Mouse (Mus musculus): ENCODE data around the gene Hcn1. TPM values are rescaled to one million over a fixed set of nuclear protein-coding genes. Genes with fewer than 3 reads are reported as not detected.

Gene Hcn1
- polyA plus RNA-seq, 1 experiment from 2014 or later: 0.04 TPM

- no peaks in the 10 kb centered on the region for H3K4me1 ChIP-seq (replicated peaks; ENCODE audit: control insufficient read depth, insufficient read depth)
- H3K36me3 ChIP-seq (ENCODE audit: control insufficient read depth, insufficient read depth, low read length): no peaks in the 10 kb centered on the region
- no peak overlapping the region for H3K9ac ChIP-seq (ENCODE audit: low read length)
- H3K27ac ChIP-seq (replicated peaks): no peak overlapping the region
- WGBS: under 1% methylated on average over 59 of the region's 62 CpGs
- ATAC-seq (ENCODE audit: low FRiP score, low TSS enrichment): 0 out of 2 replicates have a peak, but pooled peaks have one; percentile 40
- no peak for TF ChIP-seq CTCF (IDR thresholded peaks at IDR 0.05; ENCODE audit: low read depth)
- TF ChIP-seq EP300 (optimal IDR thresholded peaks at IDR 0.05): no peak
- H3K4me3 ChIP-seq (ENCODE audit: low read depth, low read length): peak overlapping the region; percentile 49
- H3K9me3 ChIP-seq (ENCODE audit: control insufficient read depth, low read length): no peaks in the 10 kb centered on the region
- peak; percentile 15 for DNase-seq (ENCODE audit: low spot score)
- H3K4me2 ChIP-seq (replicated peaks; ENCODE audit: low read depth): peak overlapping the region; percentile 81
- H3K27me3 ChIP-seq (ENCODE audit: control insufficient read depth, insufficient read depth, low read length): peaks cover 7% of the 10 kb centered on the region; the same call in 1 of the 2 replicates
Observed at GRCm38 (mm10) chr13:117602617-117603358, 668 bp downstream of the Hcn1 start.

- peaks cover 7% of the 10 kb centered on the region; the same call in 1 of the 2 replicates for H3K27me3 ChIP-seq (ENCODE audit: control insufficient read depth, insufficient read depth, low read length)
- H3K4me3 ChIP-seq (ENCODE audit: low read depth, low read length): peak overlapping the region; percentile 49; the same call in 1 of the 2 replicates
- no peak for ATAC-seq (ENCODE audit: low FRiP score, low TSS enrichment)
- WGBS: 17% methylated on average over 11 of the region's 11 CpGs
- no peaks in the 10 kb centered on the region for H3K36me3 ChIP-seq (ENCODE audit: control insufficient read depth, insufficient read depth, low read length)
- TF ChIP-seq CTCF (IDR thresholded peaks at IDR 0.05; ENCODE audit: low read depth) (no peak), EP300 (optimal IDR thresholded peaks at IDR 0.05) (no peak)
- no peaks in the 10 kb centered on the region for H3K9me3 ChIP-seq (ENCODE audit: control insufficient read depth, low read length)
- H3K4me1 ChIP-seq (replicated peaks; ENCODE audit: control insufficient read depth, insufficient read depth): no peaks in the 10 kb centered on the region
- peak overlapping the region; percentile 81; the same call in 1 of the 2 replicates for H3K4me2 ChIP-seq (replicated peaks; ENCODE audit: low read depth)
- DNase-seq (ENCODE audit: low spot score): no peak
- H3K9ac ChIP-seq (ENCODE audit: low read length): no peak overlapping the region
- no peak overlapping the region for H3K27ac ChIP-seq (replicated peaks)
Observed at GRCm38 (mm10) chr13:117603421-117603820, 1.3 kb downstream of the Hcn1 start.

- Histone ChIP-seq H3K4me2 (replicated peaks; ENCODE audit: low read depth) (0 out of 2 replicates have a peak overlapping the region, but pooled peaks have one; percentile 18), H3K27me3 (ENCODE audit: control insufficient read depth, insufficient read depth, low read length) (peaks cover 7% of the 10 kb centered on the region; the same call in 1 of the 2 replicates), H3K36me3 (ENCODE audit: control insufficient read depth, insufficient read depth, low read length) (no peaks in the 10 kb centered on the region), H3K9ac (ENCODE audit: low read length) (no peak overlapping the region), H3K4me1 (replicated peaks; ENCODE audit: control insufficient read depth, insufficient read depth) (no peaks in the 10 kb centered on the region), H3K9me3 (ENCODE audit: control insufficient read depth, low read length) (no peaks in the 10 kb centered on the region), H3K27ac (replicated peaks) (no peak overlapping the region), H3K4me3 (ENCODE audit: low read depth, low read length) (no peak overlapping the region)
- WGBS: 25% methylated on average over 7 of the region's 7 CpGs
- TF ChIP-seq CTCF (IDR thresholded peaks at IDR 0.05; ENCODE audit: low read depth) (0 out of 2 replicates have a peak, but pooled peaks have one; percentile 10), EP300 (optimal IDR thresholded peaks at IDR 0.05) (no peak)
- no peak for ATAC-seq (ENCODE audit: low FRiP score, low TSS enrichment)
- peak; percentile 41 for DNase-seq (ENCODE audit: low spot score)
Observed at GRCm38 (mm10) chr13:117604073-117604472, 2.0 kb downstream of the Hcn1 start.

- Histone ChIP-seq H3K4me3 (ENCODE audit: low read depth, low read length) (no peak overlapping the region), H3K27me3 (ENCODE audit: control insufficient read depth, insufficient read depth, low read length) (peaks cover 7% of the 10 kb centered on the region; the same call in 1 of the 2 replicates), H3K4me1 (replicated peaks; ENCODE audit: control insufficient read depth, insufficient read depth) (no peaks in the 10 kb centered on the region), H3K27ac (replicated peaks) (no peak overlapping the region), H3K9ac (ENCODE audit: low read length) (no peak overlapping the region), H3K4me2 (replicated peaks; ENCODE audit: low read depth) (no peak overlapping the region), H3K36me3 (ENCODE audit: control insufficient read depth, insufficient read depth, low read length) (no peaks in the 10 kb centered on the region), H3K9me3 (ENCODE audit: control insufficient read depth, low read length) (no peaks in the 10 kb centered on the region)
- TF ChIP-seq EP300 (optimal IDR thresholded peaks at IDR 0.05): no peak
- TF ChIP-seq CTCF (IDR thresholded peaks at IDR 0.05; ENCODE audit: low read depth): no peak
- no peak for ATAC-seq (ENCODE audit: low FRiP score, low TSS enrichment)
- 80% methylated on average over 5 of the region's 5 CpGs for WGBS
- no peak for DNase-seq (ENCODE audit: low spot score)
Observed at GRCm38 (mm10) chr13:117604971-117605750, 3.0 kb downstream of the Hcn1 start.

GRCm38 (mm10) chr13:117611881-117612280 lies 9.8 kb downstream of the Hcn1 start:
- WGBS: 95% methylated on average over 2 of the region's 2 CpGs
- no peaks in the 10 kb centered on the region for H3K36me3 ChIP-seq (ENCODE audit: control insufficient read depth, insufficient read depth, low read length)
- ATAC-seq (ENCODE audit: low FRiP score, low TSS enrichment): no peak

More at GRCm38 (mm10) chr13:117611881-117612280, 9.8 kb downstream of the Hcn1 start:
- Histone ChIP-seq H3K9me3 (ENCODE audit: control insufficient read depth, low read length) (no peaks in the 10 kb centered on the region), H3K9ac (ENCODE audit: low read length) (no peak overlapping the region), H3K4me3 (ENCODE audit: low read depth, low read length) (no peak overlapping the region), H3K27me3 (ENCODE audit: control insufficient read depth, insufficient read depth, low read length) (no peaks in the 10 kb centered on the region; the same call in 1 of the 2 replicates), H3K27ac (replicated peaks) (no peak overlapping the region), H3K4me2 (replicated peaks; ENCODE audit: low read depth) (no peak overlapping the region), H3K4me1 (replicated peaks; ENCODE audit: control insufficient read depth, insufficient read depth) (no peaks in the 10 kb centered on the region)
- no peak for TF ChIP-seq CTCF (IDR thresholded peaks at IDR 0.05; ENCODE audit: low read depth)
- TF ChIP-seq EP300 (optimal IDR thresholded peaks at IDR 0.05): no peak
- no peak for DNase-seq (ENCODE audit: low spot score)
